Mouse (Mus musculus): ENCODE data around the gene Mbl2.
"Not testable (repeated sequence)": the region's sequence is repeated elsewhere in the genome, so short reads cannot be mapped to it uniquely, and the experiment has no call there.

Gene Mbl2

GRCm38 (mm10) chr19:30232691-30233090 lies at the start of gene Mbl2:
TSS of gene Mbl2 (plus strand) at chr19:30232942.
- no peak for DNase-seq

- no peak for DNase-seq
Observed at GRCm38 (mm10) chr19:30185536-30185935, 47.2 kb upstream of the Mbl2 start.

DNA sequence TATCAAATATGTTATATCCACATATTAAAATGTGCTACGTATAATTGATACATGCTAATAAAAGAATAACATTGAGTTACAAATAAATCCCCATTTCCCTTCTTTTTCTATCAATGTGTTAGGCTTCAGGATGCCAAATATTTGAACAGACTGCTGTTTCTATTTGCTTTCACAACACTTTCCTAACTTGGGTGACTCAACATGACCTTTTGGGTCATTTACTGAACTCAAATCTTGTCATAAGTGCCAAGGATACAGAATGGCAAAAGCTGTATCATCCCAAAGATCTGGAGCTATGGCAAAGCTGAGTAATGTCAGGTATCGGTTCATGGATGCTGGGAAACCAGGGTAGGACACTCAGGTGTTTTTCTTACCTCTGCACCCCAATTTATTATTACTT lies 45.5 kb upstream of the Mbl2 start:
- DNase-seq: no peak

DNA sequence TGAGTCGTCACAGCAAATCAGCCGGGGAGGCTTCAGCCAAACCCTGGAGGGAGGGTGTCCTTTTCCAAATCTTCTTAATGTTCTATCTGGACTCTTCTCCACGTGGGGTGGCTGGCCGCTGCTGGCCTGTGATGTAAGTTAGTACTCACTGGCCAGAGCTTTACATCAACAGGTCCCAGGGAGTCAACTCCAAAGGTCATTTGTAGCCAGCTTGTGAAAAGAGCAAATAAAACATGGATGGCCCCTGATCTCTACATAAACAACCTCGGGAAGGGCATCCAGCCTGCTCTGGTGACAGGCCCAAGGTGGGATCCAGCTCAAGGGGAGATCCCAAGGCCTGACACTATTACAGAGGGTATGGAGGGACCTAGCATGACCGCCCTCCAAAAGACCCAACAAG lies 37.7 kb upstream of the Mbl2 start:
- DNase-seq: no peak

GRCm38 (mm10) chr19:30202177-30202576 lies 30.6 kb upstream of the Mbl2 start:
- no peak for DNase-seq

DNA sequence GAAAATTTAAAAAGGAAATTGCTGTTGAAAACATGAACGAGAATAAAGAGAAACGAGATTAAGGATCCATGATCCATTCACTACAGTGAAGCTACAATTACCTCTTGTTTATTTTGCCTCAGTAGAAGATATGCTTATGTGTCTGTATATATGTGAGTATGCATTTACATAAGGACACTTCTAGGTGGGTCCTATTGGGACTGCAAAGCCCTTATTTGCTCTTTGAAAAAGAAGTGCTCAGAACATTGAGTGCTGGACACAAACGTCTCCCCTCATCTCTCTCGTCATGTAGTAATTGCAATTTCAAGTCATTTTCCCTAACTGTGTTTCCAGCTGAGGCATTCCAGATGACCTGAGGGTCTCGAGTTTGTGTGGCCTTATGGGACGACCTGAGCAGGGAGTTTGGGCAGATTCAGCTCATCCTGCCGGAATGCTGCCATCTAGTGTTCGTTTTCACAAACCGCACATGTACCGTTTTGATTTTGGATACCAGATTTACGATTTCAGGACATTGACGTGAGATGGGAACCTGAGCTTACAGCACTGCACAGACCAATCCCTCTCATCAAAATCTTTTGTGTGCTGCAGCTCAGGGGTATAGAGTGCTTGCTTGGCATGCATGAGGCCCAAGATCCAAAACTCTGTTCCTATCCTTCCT lies 27.5 kb upstream of the Mbl2 start:
- peak; percentile 39 for DNase-seq

DNA sequence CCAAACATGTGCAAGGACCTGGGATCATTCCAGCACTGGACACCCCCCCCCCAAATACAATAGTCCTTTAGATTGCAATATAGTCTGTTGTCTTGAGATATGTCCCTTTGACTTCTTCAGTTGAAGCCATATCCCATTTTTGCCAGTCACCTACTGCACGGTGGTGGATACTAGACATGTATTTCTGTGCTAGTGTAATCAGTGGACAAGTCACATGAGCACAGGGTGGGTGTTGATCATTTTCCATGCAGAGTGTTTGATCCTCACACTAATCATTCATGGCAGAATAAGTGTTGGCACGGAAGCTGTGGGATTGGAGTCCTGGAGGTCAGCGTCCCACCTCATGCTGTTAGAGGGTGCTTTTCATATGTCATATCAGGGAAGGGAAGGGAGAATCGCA lies 26.9 kb upstream of the Mbl2 start:
- no peak for DNase-seq

GRCm38 (mm10) chr19:30206981-30207380 lies 25.8 kb upstream of the Mbl2 start:
- DNase-seq: no peak

- DNase-seq: not testable (repeated sequence)
Observed at GRCm38 (mm10) chr19:30209006-30209405, 23.7 kb upstream of the Mbl2 start.

- DNase-seq: no peak
Observed at GRCm38 (mm10) chr19:30214026-30214425, 18.7 kb upstream of the Mbl2 start.

- DNase-seq: not testable (repeated sequence)
Observed at GRCm38 (mm10) chr19:30215736-30216135, 17.0 kb upstream of the Mbl2 start.

DNA sequence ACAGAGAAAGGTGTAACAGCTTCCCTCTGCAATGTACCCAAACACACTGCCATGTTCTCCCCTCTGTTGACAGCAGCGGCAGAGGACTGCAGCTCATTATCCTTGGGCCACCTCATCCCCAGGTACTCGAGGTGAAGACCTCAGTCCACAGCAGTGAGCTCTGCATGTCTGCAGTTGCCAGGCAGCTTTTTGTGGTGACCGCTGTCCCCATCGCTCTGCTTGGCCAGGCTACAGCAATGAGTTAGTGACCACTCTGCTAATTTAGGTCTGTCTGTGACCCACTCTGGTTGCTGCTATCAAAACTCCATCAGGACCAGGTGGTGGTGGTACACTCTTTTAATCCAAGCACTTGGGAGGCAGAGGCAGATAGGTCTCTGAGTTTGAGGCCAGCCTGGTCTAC lies 16.6 kb upstream of the Mbl2 start:
- DNase-seq: no peak

GRCm38 (mm10) chr19:30217335-30217734 lies 15.4 kb upstream of the Mbl2 start:
- peak; percentile 74 for DNase-seq

DNA sequence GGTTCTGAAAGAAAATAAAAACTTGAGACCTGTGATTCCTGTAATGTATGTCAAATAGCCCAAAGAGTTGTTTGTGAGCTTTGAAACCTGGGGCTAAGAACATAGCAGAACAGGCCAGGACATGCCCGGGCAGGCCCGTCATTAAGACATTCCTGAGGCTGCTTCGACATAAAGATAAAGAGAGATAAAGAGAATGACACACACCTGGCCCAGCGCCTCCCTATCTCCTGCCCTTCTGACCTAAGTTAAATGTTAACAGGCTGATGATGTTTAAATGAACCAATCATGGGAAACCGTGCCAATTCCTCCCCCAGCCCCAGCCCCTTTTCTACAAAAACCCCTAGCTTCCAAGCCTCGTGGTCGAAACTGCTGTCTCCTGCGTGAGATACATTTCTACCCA lies 10.1 kb upstream of the Mbl2 start:
- DNase-seq: not testable (repeated sequence)

DNA sequence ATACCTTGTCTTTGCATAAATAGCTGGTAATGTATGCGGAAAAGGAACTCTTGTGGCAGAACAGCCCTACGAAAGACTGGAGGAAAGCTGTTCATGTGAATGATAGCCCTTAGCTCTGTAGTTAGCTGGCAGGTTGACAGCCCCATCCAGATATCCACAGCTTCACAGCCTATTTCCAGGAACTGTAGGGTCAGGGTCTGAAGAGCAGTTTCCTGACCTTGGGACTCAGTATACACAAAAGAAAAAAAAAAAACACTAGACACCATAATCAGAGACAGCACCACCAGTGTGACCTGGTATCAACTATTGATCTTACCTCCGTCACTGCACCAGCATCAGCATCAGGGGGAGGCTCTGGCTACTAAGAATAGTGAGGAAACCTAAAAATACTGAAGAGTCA lies 3.3 kb upstream of the Mbl2 start:
- DNase-seq: no peak

GRCm38 (mm10) chr19:30234416-30234815 lies 1.7 kb downstream of the Mbl2 start:
- no peak for DNase-seq

- DNase-seq: peak; percentile 42
Observed at GRCm38 (mm10) chr19:30247359-30247758, 14.6 kb downstream of the Mbl2 start.

GRCm38 (mm10) chr19:30248822-30249221 lies 16.1 kb downstream of the Mbl2 start:
- peak; percentile 76 for DNase-seq

GRCm38 (mm10) chr19:30252253-30252652 lies 19.5 kb downstream of the Mbl2 start:
- no peak for DNase-seq

- DNase-seq: no peak
Observed at GRCm38 (mm10) chr19:30256339-30256738, 23.6 kb downstream of the Mbl2 start.

- DNase-seq: no peak
Observed at GRCm38 (mm10) chr19:30281125-30281524, 48.4 kb downstream of the Mbl2 start.

GRCm38 (mm10) chr19:30287899-30288490 lies 55.3 kb downstream of the Mbl2 start:
- DNase-seq: no peak
